Mouse (Mus musculus): ENCODE measurements around the gene Zfp991. TPM values are rescaled to one million over a fixed set of nuclear protein-coding genes. Genes with fewer than 3 reads are reported as not detected.
A peak's percentile ranks its signal among the peaks of the same experiment; 100 is the strongest.
"Not testable (repeated sequence)": the region's sequence is repeated elsewhere in the genome, so short reads cannot be mapped to it uniquely, and the experiment has no call there.

The Zfp991 gene
- polyA plus RNA-seq, 1 experiment from 2014 or later = 6.5 TPM

GRCm38 (mm10) chr4:147199055-147199750 is 67.4 kb downstream of the Zfp991 start:
- 82% methylated on average over 6 of the region's 6 CpGs for WGBS
- not testable (repeated sequence) for H3K27me3 ChIP-seq (ENCODE audit: low read depth, poor library complexity, severe bottlenecking); H3K4me3 ChIP-seq; DNase-seq (ENCODE audit: low spot score); H3K4me1 ChIP-seq; H3K36me3 ChIP-seq; H3K27ac ChIP-seq (replicated peaks)
- H3K9me3 ChIP-seq (replicated peaks) = peaks cover 15% of the 10 kb centered on the region

GRCm38 (mm10) chr4:147201920-147202660 is 70.3 kb downstream of the Zfp991 start:
- not testable (repeated sequence) for DNase-seq (ENCODE audit: low spot score)
- WGBS = 87% methylated on average over 13 of the region's 16 CpGs

GRCm38 (mm10) chr4:147212182-147212928 is 80.5 kb downstream of the Zfp991 start:
- WGBS = 91% methylated on average over 3 of the region's 7 CpGs
- H3K36me3 ChIP-seq; H3K27ac ChIP-seq (replicated peaks); H3K4me1 ChIP-seq; DNase-seq (ENCODE audit: low spot score); H3K9me3 ChIP-seq (replicated peaks); H3K27me3 ChIP-seq (ENCODE audit: low read depth, poor library complexity, severe bottlenecking); H3K4me3 ChIP-seq: not testable (repeated sequence)

More at GRCm38 (mm10) chr4:147201920-147202660, 70.3 kb downstream of the Zfp991 start:
- H3K36me3 ChIP-seq; H3K4me3 ChIP-seq; H3K27me3 ChIP-seq (ENCODE audit: low read depth, poor library complexity, severe bottlenecking); H3K27ac ChIP-seq (replicated peaks); H3K9me3 ChIP-seq (replicated peaks); H3K4me1 ChIP-seq: not testable (repeated sequence)

GRCm38 (mm10) chr4:147214233-147214632 is 82.4 kb downstream of the Zfp991 start:
- H3K27me3 ChIP-seq (ENCODE audit: low read depth, poor library complexity, severe bottlenecking); H3K36me3 ChIP-seq; DNase-seq (ENCODE audit: low spot score); H3K4me3 ChIP-seq; H3K4me1 ChIP-seq; H3K27ac ChIP-seq (replicated peaks); H3K9me3 ChIP-seq (replicated peaks): not testable (repeated sequence)
- no CpG with 5 or more reads among the region's 1 CpGs for WGBS

- not testable (repeated sequence) for H3K4me1 ChIP-seq
- peaks cover 29% of the 10 kb centered on the region for H3K9me3 ChIP-seq (replicated peaks)
Measured at GRCm38 (mm10) chr4:147217676-147218075, 85.8 kb downstream of the Zfp991 start.

GRCm38 (mm10) chr4:147219319-147220070 is 87.7 kb downstream of the Zfp991 start:
- H3K4me1 ChIP-seq; DNase-seq (ENCODE audit: low spot score); H3K27me3 ChIP-seq (ENCODE audit: low read depth, poor library complexity, severe bottlenecking); H3K36me3 ChIP-seq; H3K27ac ChIP-seq (replicated peaks): not testable (repeated sequence)
- H3K4me3 ChIP-seq = peak overlapping the region; percentile 43
- WGBS = 73% methylated on average over 51 of the region's 51 CpGs
- H3K9me3 ChIP-seq (replicated peaks) = peaks cover 35% of the 10 kb centered on the region

More at GRCm38 (mm10) chr4:147217676-147218075, 85.8 kb downstream of the Zfp991 start:
- not testable (repeated sequence) for H3K4me3 ChIP-seq; DNase-seq (ENCODE audit: low spot score); H3K27me3 ChIP-seq (ENCODE audit: low read depth, poor library complexity, severe bottlenecking); H3K27ac ChIP-seq (replicated peaks); H3K36me3 ChIP-seq
- WGBS = 77% methylated on average over 3 of the region's 4 CpGs

GRCm38 (mm10) chr4:147220226-147220625 is 88.4 kb downstream of the Zfp991 start:
- H3K4me1 ChIP-seq; H3K27ac ChIP-seq (replicated peaks); DNase-seq (ENCODE audit: low spot score); H3K27me3 ChIP-seq (ENCODE audit: low read depth, poor library complexity, severe bottlenecking); H3K4me3 ChIP-seq; H3K36me3 ChIP-seq: not testable (repeated sequence)
- H3K9me3 ChIP-seq (replicated peaks) = peaks cover 42% of the 10 kb centered on the region
- 85% methylated on average over 17 of the region's 20 CpGs for WGBS

GRCm38 (mm10) chr4:147222021-147222420 is 90.2 kb downstream of the Zfp991 start:
- not testable (repeated sequence) for DNase-seq (ENCODE audit: low spot score); H3K4me1 ChIP-seq; H3K27me3 ChIP-seq (ENCODE audit: low read depth, poor library complexity, severe bottlenecking); H3K27ac ChIP-seq (replicated peaks); H3K4me3 ChIP-seq; H3K36me3 ChIP-seq
- peaks cover 54% of the 10 kb centered on the region for H3K9me3 ChIP-seq (replicated peaks)
- 83% methylated on average over 5 of the region's 5 CpGs for WGBS

- peaks cover 54% of the 10 kb centered on the region for H3K9me3 ChIP-seq (replicated peaks)
Measured at GRCm38 (mm10) chr4:147223778-147224435, 92.1 kb downstream of the Zfp991 start.

GRCm38 (mm10) chr4:147225616-147226015 is 93.8 kb downstream of the Zfp991 start:
- not testable (repeated sequence) for H3K27me3 ChIP-seq (ENCODE audit: low read depth, poor library complexity, severe bottlenecking); H3K4me1 ChIP-seq; H3K27ac ChIP-seq (replicated peaks); DNase-seq (ENCODE audit: low spot score); H3K36me3 ChIP-seq; H3K4me3 ChIP-seq
- WGBS = 95% methylated on average over 10 of the region's 15 CpGs
- peaks cover 42% of the 10 kb centered on the region for H3K9me3 ChIP-seq (replicated peaks)

More at GRCm38 (mm10) chr4:147223778-147224435, 92.1 kb downstream of the Zfp991 start:
- not testable (repeated sequence) for DNase-seq (ENCODE audit: low spot score); H3K27me3 ChIP-seq (ENCODE audit: low read depth, poor library complexity, severe bottlenecking); H3K4me3 ChIP-seq; H3K36me3 ChIP-seq; H3K4me1 ChIP-seq; H3K27ac ChIP-seq (replicated peaks)
- 95% methylated on average over 24 of the region's 24 CpGs for WGBS

- DNase-seq (ENCODE audit: low spot score); H3K4me1 ChIP-seq; H3K4me3 ChIP-seq; H3K36me3 ChIP-seq; H3K27ac ChIP-seq (replicated peaks); H3K27me3 ChIP-seq (ENCODE audit: low read depth, poor library complexity, severe bottlenecking): not testable (repeated sequence)
- H3K9me3 ChIP-seq (replicated peaks) = peaks cover 51% of the 10 kb centered on the region
- 83% methylated on average over 2 of the region's 3 CpGs for WGBS
Measured at GRCm38 (mm10) chr4:147230026-147230425, 98.2 kb downstream of the Zfp991 start.
